Mouse (Mus musculus): Measurements from ENCODE around the gene D130043K22Rik.

- no peak for TF ChIP-seq CTCF (IDR thresholded peaks at IDR 0.05; ENCODE audit: insufficient read depth, low read length)
- no peak for TF ChIP-seq POLR2A (IDR thresholded peaks at IDR 0.05; ENCODE audit: borderline replicate concordance, extremely low read depth, low read depth, low read length)
These were observed 64.2 kb downstream of the D130043K22Rik start for GRCm38 (mm10) chr13:24909112-24909511.
